Mouse (Mus musculus) hindbrain, embryonic 16.5 days (tissue): ENCODE results near the gene Zfp638. TPM values are rescaled to one million over a fixed set of nuclear protein-coding genes. Genes with fewer than 3 reads are reported as not detected.
"Not testable (repeated sequence)": the region's sequence is repeated elsewhere in the genome, so short reads cannot be mapped to it uniquely, and the experiment has no call there.

ENCODE experiments used
- ATAC-seq: fragments of 200-750 bp; cut with Nextera tagmentation; 2 replicates; pipeline ENCODE4 v1.8.0; 2017; ENCODE audit warnings: moderate TSS enrichment, moderate library complexity
- H3K27ac ChIP-seq: fragments of 300-500 bp; sonication (generic); 2 replicates; pipeline ENCODE4 v1.5.1; 2014; ENCODE audit warnings: low read depth, mild to moderate bottlenecking, control low read depth, low read length, moderate library complexity
- H3K27me3 ChIP-seq: fragments of 300-500 bp; sonication (generic); replicated peaks from 2 replicates; pipeline ENCODE4 v1.6.1; 2014; ENCODE audit warnings: low read length; ENCODE audit not compliant: control insufficient read depth, insufficient read depth
- H3K36me3 ChIP-seq: fragments of 300-500 bp; sonication (generic); 2 replicates; pipeline ENCODE4 v1.6.1; 2014; ENCODE audit warnings: mild to moderate bottlenecking, low read length, moderate library complexity, mixed read lengths; ENCODE audit not compliant: control insufficient read depth, insufficient read depth
- H3K4me1 ChIP-seq: fragments of 300-500 bp; sonication (generic); 2 replicates; pipeline ENCODE4 v1.6.1; 2014; ENCODE audit warnings: low read depth, low read length; ENCODE audit not compliant: control insufficient read depth, insufficient read depth
- H3K4me2 ChIP-seq: fragments of 300-500 bp; sonication (generic); 2 replicates; pipeline ENCODE4 v1.6.1; 2014; ENCODE audit warnings: mild to moderate bottlenecking, low read length, control low read depth, moderate library complexity
- H3K4me3 ChIP-seq: fragments of 300-500 bp; sonication (generic); 2 replicates; pipeline ENCODE4 v1.5.1; 2014; ENCODE audit warnings: mild to moderate bottlenecking, low read length, control low read depth, moderate library complexity
- H3K9ac ChIP-seq: fragments of 300-500 bp; sonication (generic); 2 replicates; pipeline ENCODE4 v1.6.1; 2014; ENCODE audit warnings: low read depth, mild to moderate bottlenecking, control low read depth, low read length, moderate library complexity
- H3K9me3 ChIP-seq: fragments of 300-500 bp; sonication (generic); 2 replicates; pipeline ENCODE4 v1.6.1; 2014; ENCODE audit warnings: mild to moderate bottlenecking, low read length, moderate library complexity; ENCODE audit not compliant: control insufficient read depth
- WGBS: fragments of 180-500 bp; shearing (Covaris S2); extraction: QIAGEN DNeasy Blood & Tissue Kit; methylation state at CpG from one replicate; pipeline ENCODE4 v1.1.7; 2014; 5-methylcytosine and 5-hydroxymethylcytosine counted together
- polyA plus RNA-seq: library from polyadenylated mRNA; unstranded; fragments of >200 nt; fragmentation: Nextera tagmentation; extraction: Ambion mirVana; gene quantifications from 2 replicates; pipeline ENCODE4 v1.2.1, GENCODE M21; 2015

Gene Zfp638
- polyA plus RNA-seq, 1 experiment from 2014 or later, result 58.2 TPM

DNA sequence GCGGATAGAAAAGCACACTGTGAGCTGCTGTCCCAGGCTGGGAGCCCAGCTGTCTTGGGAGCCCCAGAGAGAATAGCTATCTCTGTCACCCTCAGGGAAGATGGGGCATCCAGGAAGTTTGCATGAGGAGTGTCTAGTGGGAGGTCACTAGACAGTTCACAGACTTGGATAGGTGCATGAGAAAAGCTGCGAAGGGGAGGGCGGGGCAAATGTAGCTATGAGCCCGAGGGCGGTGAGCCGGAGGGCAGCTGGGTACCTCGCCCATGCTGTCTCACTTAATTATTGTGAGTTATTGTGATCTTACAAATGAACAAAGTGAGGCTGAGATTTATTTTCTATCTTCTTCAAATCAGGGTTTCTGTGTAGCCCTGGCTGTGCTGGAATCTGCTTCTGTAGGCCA, 162.9 kb downstream of the Zfp638 start:
- Histone ChIP-seq H3K4me3 (no peak overlapping the region), H3K27ac (no peak overlapping the region), H3K27me3 (no peaks in the 10 kb centered on the region), H3K4me2 (no peak overlapping the region), H3K36me3 (no peaks in the 10 kb centered on the region), H3K4me1 (no peaks in the 10 kb centered on the region), H3K9ac (no peak overlapping the region), H3K9me3 (no peaks in the 10 kb centered on the region)
- ATAC-seq, result no peak
- WGBS, result 83% methylated on average over 7 of the region's 7 CpGs

DNA sequence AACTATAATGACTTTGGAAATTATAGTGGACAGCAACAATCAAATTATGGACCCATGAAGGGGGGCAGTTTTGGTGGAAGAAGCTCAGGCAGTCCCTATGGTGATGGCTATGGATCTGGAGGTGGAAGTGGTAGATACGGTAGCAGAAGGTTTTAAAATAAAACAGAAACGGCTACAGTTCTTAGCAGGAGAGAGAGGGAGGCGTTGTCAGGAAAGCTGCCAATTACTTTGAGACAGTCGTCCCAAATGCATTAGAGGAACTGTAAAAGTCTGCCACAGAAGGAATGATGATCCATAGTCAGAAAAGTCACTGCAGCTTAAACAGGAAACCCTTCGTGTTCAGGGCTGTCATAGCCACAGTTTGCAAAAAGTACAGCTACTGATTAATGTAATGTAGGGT, 165.6 kb downstream of the Zfp638 start:
- ATAC-seq, H3K36me3 ChIP-seq, H3K4me1 ChIP-seq, H3K9ac ChIP-seq, H3K27me3 ChIP-seq, H3K27ac ChIP-seq, H3K9me3 ChIP-seq, H3K4me3 ChIP-seq, H3K4me2 ChIP-seq: not testable (repeated sequence)
- WGBS, result 76% methylated on average over 5 of the region's 5 CpGs

Other genes starting within 250 kb of the Zfp638 start
- not detected in 2 replicates for gene Clec4f, start 210.9 kb upstream of the Zfp638 start, polyA plus RNA-seq
- gene Cd207, start 189.3 kb upstream of the Zfp638 start, polyA plus RNA-seq, result not detected in 2 replicates
- not detected in 2 replicates for gene Vax2, start 155.8 kb upstream of the Zfp638 start, polyA plus RNA-seq
- gene Atp6v1b1, start 124.1 kb upstream of the Zfp638 start, polyA plus RNA-seq, result 0.14 TPM in 1 of 2 replicates, not detected in the other
- gene Ankrd53, start 104.5 kb upstream of the Zfp638 start, polyA plus RNA-seq, result 0.30 TPM in 1 of 2 replicates, not detected in the other
- 63.1 and 70.0 TPM in 2 replicates for gene Tex261, start 91.3 kb upstream of the Zfp638 start, polyA plus RNA-seq
- 115 and 123 TPM in 2 replicates for gene Nagk, start 72.1 kb upstream of the Zfp638 start, polyA plus RNA-seq
- 25.2 and 27.3 TPM in 2 replicates for gene Paip2b, start 35.4 kb upstream of the Zfp638 start, polyA plus RNA-seq
- 2.1 and 2.5 TPM in 2 replicates for gene Dysf, start 141.5 kb downstream of the Zfp638 start, polyA plus RNA-seq